Mouse (Mus musculus): Measurements from ENCODE around the gene Cfdp1. TPM values are rescaled to one million over a fixed set of nuclear protein-coding genes. Genes with fewer than 3 reads are reported as not detected.

Cfdp1 gene
- polyA plus RNA-seq, 1 experiment: 58.5 TPM

- DNase-seq (ENCODE audit: low spot score): no peak
These were observed 84.2 kb downstream of the Cfdp1 start for GRCm38 (mm10) chr8:111769764-111770428.

GRCm38 (mm10) chr8:111769296-111769695, 84.8 kb downstream of the Cfdp1 start:
- no peak for DNase-seq (ENCODE audit: low spot score)

- DNase-seq (ENCODE audit: low spot score): no peak
These were observed 85.4 kb downstream of the Cfdp1 start for GRCm38 (mm10) chr8:111768651-111769050.

GRCm38 (mm10) chr8:111765616-111766015, 88.5 kb downstream of the Cfdp1 start:
- no peak for DNase-seq (ENCODE audit: low spot score)

- no peak for DNase-seq (ENCODE audit: low spot score)
These were observed 89.0 kb downstream of the Cfdp1 start for GRCm38 (mm10) chr8:111765096-111765495.

- DNase-seq (ENCODE audit: low spot score): no peak
These were observed 93.4 kb downstream of the Cfdp1 start for GRCm38 (mm10) chr8:111760708-111761107.

- no peak for DNase-seq (ENCODE audit: low spot score)
These were observed 95.3 kb downstream of the Cfdp1 start for GRCm38 (mm10) chr8:111758817-111759216.

GRCm38 (mm10) chr8:111757599-111757998, 96.5 kb downstream of the Cfdp1 start:
- DNase-seq (ENCODE audit: low spot score): no peak

- no peak for DNase-seq (ENCODE audit: low spot score)
These were observed 99.4 kb downstream of the Cfdp1 start for GRCm38 (mm10) chr8:111754736-111755135.

GRCm38 (mm10) chr8:111754088-111754487, 100.0 kb downstream of the Cfdp1 start:
- DNase-seq (ENCODE audit: low spot score): no peak

- DNase-seq (ENCODE audit: low spot score): no peak
These were observed 105.3 kb downstream of the Cfdp1 start for GRCm38 (mm10) chr8:111748766-111749165.

GRCm38 (mm10) chr8:111747866-111748649, 106.0 kb downstream of the Cfdp1 start:
- DNase-seq (ENCODE audit: low spot score): no peak

- DNase-seq (ENCODE audit: low spot score): no peak
These were observed 107.3 kb downstream of the Cfdp1 start for GRCm38 (mm10) chr8:111746582-111747465.

- DNase-seq (ENCODE audit: low spot score): no peak
These were observed 108.3 kb downstream of the Cfdp1 start for GRCm38 (mm10) chr8:111745591-111746418.

- no peak for DNase-seq (ENCODE audit: low spot score)
These were observed 109.0 kb downstream of the Cfdp1 start for GRCm38 (mm10) chr8:111745086-111745485.

GRCm38 (mm10) chr8:111743792-111744696, 110.0 kb downstream of the Cfdp1 start, which contains the start of gene Bcar1:
TSS of gene Bcar1 (minus strand) at chr8:111743809.
- peak; percentile 73 for DNase-seq (ENCODE audit: low spot score)

- no peak for DNase-seq (ENCODE audit: low spot score)
These were observed 110.8 kb downstream of the Cfdp1 start for GRCm38 (mm10) chr8:111743101-111743791.

- DNase-seq (ENCODE audit: low spot score): no peak
These were observed 111.6 kb downstream of the Cfdp1 start for GRCm38 (mm10) chr8:111742261-111743037.

GRCm38 (mm10) chr8:111741556-111741955, 112.5 kb downstream of the Cfdp1 start:
- no peak for DNase-seq (ENCODE audit: low spot score)

Measured in urinary bladder, adult 2 months (tissue).